Mouse (Mus musculus): ENCODE results near the gene Epb41l4b.

- TF ChIP-seq CTCF (IDR thresholded peaks at IDR 0.05; ENCODE audit: control insufficient read depth, insufficient read depth, insufficient replicate concordance, low read depth, low read length): no peak
- TF ChIP-seq POLR2A (IDR thresholded peaks at IDR 0.05; ENCODE audit: control insufficient read depth, low read depth, low read length): no peak
Measured at GRCm38 (mm10) chr4:57153068-57153835, 10.0 kb upstream of the Epb41l4b start.

Measured in testis, adult 2 months (tissue).